Mouse (Mus musculus) right cerebral cortex, postnatal 36 days (tissue): ENCODE results near the gene Eif4g1.
A peak's percentile ranks its signal among the peaks of the same experiment; 100 is the strongest.
"Not testable (repeated sequence)": the region's sequence is repeated elsewhere in the genome, so short reads cannot be mapped to it uniquely, and the experiment has no call there.

Source experiments
- DNase-seq, 2 experiments: peaks; one replicate each; pipeline ENCODE4 v3.0.0; 2022; ENCODE audit warnings: low spot score in 2 of 2, mixed read lengths in 1 of 2

Gene Eif4g1

GRCm38 (mm10) chr16:20668013-20668412 is at the start of gene Eif4g1:
TSS of gene Eif4g1 (plus strand) at chr16:20668313.
- DNase-seq: not testable (repeated sequence)

- DNase-seq: no peak
Observed at GRCm38 (mm10) chr16:20619541-20620398, 48.3 kb upstream of the Eif4g1 start.

- no peak for DNase-seq
Observed at GRCm38 (mm10) chr16:20620399-20620735, 47.7 kb upstream of the Eif4g1 start.

GRCm38 (mm10) chr16:20620751-20621190 is 47.3 kb upstream of the Eif4g1 start:
- no peak for DNase-seq

GRCm38 (mm10) chr16:20621191-20621990 is 46.7 kb upstream of the Eif4g1 start, which contains the start of gene Camk2n2:
TSS of gene Camk2n2 (minus strand) at chr16:20621287.
- DNase-seq: peak in 1 of 2 experiments; percentile 32

GRCm38 (mm10) chr16:20621991-20622685 is 46.0 kb upstream of the Eif4g1 start:
- peak; percentile 59 to 73 for DNase-seq

GRCm38 (mm10) chr16:20623211-20623610 is 44.9 kb upstream of the Eif4g1 start:
- no peak for DNase-seq

GRCm38 (mm10) chr16:20628871-20629391 is 39.2 kb upstream of the Eif4g1 start:
- DNase-seq: peak in 1 of 2 experiments; percentile 43

- DNase-seq: no peak
Observed at GRCm38 (mm10) chr16:20629731-20630634, 38.1 kb upstream of the Eif4g1 start, which contains the start of gene Ece2. TSS of gene Ece2 (plus strand) at chr16:20629828.

GRCm38 (mm10) chr16:20637410-20637809 is 30.7 kb upstream of the Eif4g1 start:
- DNase-seq: no peak

- DNase-seq: peak in 1 of 2 experiments; percentile 16
Observed at GRCm38 (mm10) chr16:20638367-20638766, 29.7 kb upstream of the Eif4g1 start.

GRCm38 (mm10) chr16:20642161-20642560 is 26.0 kb upstream of the Eif4g1 start:
- peak in 1 of 2 experiments; percentile 40 for DNase-seq

- no peak for DNase-seq
Observed at GRCm38 (mm10) chr16:20643911-20644310, 24.2 kb upstream of the Eif4g1 start.

- DNase-seq: peak; percentile 92 to 94
Observed at GRCm38 (mm10) chr16:20651076-20651946, 16.8 kb upstream of the Eif4g1 start, which contains the start of gene Psmd2. TSS of gene Psmd2 (plus strand) at chr16:20651652.

- DNase-seq: no peak
Observed at GRCm38 (mm10) chr16:20651947-20652310, 16.2 kb upstream of the Eif4g1 start.

- DNase-seq: no peak
Observed at GRCm38 (mm10) chr16:20653315-20653714, 14.8 kb upstream of the Eif4g1 start.

- DNase-seq: no peak
Observed at GRCm38 (mm10) chr16:20657661-20658060, 10.5 kb upstream of the Eif4g1 start.

- no peak for DNase-seq
Observed at GRCm38 (mm10) chr16:20670291-20670690, 2.2 kb downstream of the Eif4g1 start.

- DNase-seq: no peak
Observed at GRCm38 (mm10) chr16:20671886-20672285, 3.8 kb downstream of the Eif4g1 start.
